Mouse (Mus musculus) ovary, adult 18-20 months (tissue): Measurements from ENCODE around the gene Trak2.
A peak's percentile ranks its signal among the peaks of the same experiment; 100 is the strongest.
"Not testable (repeated sequence)": the region's sequence is repeated elsewhere in the genome, so short reads cannot be mapped to it uniquely, and the experiment has no call there.

ENCODE experiments used
- DNase-seq: peaks from one replicate; pipeline ENCODE4 v3.0.0; 2022; ENCODE audit warnings: low spot score, mixed read lengths

Gene Trak2

GRCm38 (mm10) chr1:58889826-58890546, 83.2 kb downstream of the Trak2 start:
- DNase-seq, result no peak

DNA sequence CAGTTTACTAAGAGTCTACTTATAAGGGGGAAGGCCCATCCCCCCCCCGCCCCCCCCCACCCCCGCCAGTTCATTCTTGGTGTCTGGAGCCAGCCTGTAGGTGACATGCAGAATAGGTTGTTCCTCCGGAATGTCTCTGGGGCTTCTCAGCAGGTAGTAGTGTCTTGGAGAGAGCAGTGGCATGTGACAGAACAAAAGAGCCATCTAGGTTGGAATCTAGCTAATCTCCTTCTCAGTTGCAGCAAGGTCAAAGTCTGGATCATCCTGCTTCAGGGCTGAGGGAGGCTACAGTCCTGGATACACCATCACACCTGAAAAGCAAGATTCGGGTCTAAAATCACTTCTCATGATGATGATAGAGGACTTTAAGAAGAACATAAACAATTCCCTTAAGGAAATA, 87.6 kb downstream of the Trak2 start:
- DNase-seq, result no peak

DNA sequence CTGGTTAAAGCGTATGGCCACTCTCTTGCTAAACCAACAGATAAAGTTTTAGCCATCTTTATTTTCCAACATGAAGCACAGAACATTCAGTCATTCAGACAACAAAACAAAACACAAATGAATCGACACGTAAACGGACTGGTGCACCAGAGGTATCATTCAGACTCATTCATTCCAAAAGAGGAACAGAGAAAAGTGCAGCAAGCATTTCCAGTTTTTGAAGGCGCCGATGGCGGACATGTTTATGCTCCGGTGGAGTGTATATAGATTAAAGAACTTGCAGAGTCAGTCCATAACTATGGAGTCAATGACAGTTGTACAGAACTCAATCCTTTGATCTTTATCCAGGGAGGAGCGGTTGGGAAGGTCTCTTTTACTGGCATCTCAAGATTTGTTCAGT, 90.0 kb downstream of the Trak2 start:
- not testable (repeated sequence) for DNase-seq

DNA sequence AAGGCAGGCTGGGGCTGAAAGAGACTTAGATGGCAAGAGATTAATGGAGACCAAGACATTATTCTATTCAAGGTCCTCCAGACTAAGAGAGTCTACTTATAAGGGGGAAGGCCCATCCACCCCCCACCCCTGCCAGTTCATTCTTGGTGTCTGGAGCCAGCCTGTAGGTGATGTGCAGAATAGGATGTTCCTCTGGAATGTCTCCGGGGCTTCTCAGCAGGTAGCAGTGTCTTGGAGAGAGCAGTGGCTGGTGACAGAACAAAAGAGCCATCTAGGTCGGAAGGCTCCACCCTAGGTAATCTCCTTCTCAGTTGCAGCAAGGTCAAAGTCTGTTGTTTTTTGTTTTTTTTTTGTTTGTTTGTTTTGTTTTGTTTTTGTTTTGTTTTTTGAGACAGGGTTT, 93.9 kb downstream of the Trak2 start:
- not testable (repeated sequence) for DNase-seq

DNA sequence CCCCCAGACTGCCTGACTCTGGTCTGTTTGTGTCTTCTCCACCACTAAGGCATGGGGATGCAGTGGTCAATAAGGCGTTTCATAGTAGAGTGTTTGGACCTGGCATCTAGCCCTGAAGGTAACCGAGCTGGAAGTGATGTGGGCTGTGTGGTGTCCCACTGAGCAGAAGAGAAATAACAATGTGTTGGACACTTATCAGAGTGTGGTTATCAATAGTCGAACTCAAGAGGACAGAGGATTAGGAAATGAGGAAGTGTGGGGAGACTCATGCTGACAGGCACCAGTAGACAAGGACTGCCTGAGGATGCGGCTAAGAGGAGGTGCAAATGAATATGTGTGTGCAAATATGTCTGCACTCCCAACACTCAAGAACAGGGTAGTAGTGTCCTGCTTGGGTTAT, 96.7 kb downstream of the Trak2 start:
- not testable (repeated sequence) for DNase-seq

- not testable (repeated sequence) for DNase-seq
These were observed 112.6 kb downstream of the Trak2 start for GRCm38 (mm10) chr1:58860586-58860985.

DNA sequence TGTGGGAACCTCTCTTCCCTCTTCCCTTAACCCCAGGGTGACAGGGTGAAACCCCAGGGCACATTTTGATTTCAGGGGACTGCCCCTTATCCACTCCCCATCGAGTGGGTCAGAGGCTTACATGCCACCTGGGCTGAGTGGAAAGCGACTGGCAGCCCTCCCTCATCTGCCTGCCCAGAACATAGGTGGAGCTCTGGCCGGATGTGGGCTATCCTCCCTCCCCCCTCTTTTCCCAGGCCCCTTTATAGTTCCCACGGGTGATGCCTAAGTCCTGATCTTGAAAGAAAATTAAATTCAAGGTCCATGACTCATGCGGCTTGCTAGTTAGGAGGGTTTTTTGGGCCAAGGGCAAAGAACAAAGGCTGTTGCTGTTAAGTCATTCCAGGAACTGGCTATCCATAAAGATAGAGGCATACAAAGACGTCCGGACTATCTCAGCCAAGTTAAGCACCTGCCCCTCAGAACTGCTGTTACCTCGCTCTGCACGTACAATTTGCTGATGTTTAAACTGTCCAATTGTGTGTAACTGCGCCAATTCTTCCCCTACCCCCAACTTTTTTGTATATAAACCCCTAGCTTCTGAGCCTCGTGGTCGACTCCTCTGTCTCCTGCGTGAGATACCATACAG, 113.4 kb downstream of the Trak2 start:
- peak; percentile 61 for DNase-seq

GRCm38 (mm10) chr1:58859131-58859530, 114.1 kb downstream of the Trak2 start:
- not testable (repeated sequence) for DNase-seq

GRCm38 (mm10) chr1:58856811-58857210, 116.4 kb downstream of the Trak2 start:
- DNase-seq, result not testable (repeated sequence)
